Mouse (Mus musculus): ENCODE data around the gene Arl10.

GRCm38 (mm10) chr13:54556176-54556575, 18.6 kb upstream of the Arl10 start:
- no peak for TF ChIP-seq GATA1 (IDR thresholded peaks at IDR 0.05; ENCODE audit: low read length)
- no peak for TF ChIP-seq TAL1 (IDR thresholded peaks at IDR 0.05; ENCODE audit: low read length)

All from erythroblast, embryonic 14.5 days (primary cell).